Comparison of ENCODE assay signal across 12 mouse cellular contexts in genomic region chr17:4612136-4612535, GRCm38 (mm10).
A peak's percentile ranks its signal among the peaks of the same experiment; 100 is the strongest.
DNase-seq lines count a peak whose midpoint lies in the region; ATAC-seq and TF ChIP-seq lines count a peak whose summit lies in the region.
"Had no signal": no experiment of that assay in that cellular context is flagged by ENCODE, and none has a peak within 500 bp of the region (broad histone marks: within the 10 kb centered on the region; RNA-seq: fewer than 3 reads in every experiment).

No protein-coding gene starts in this region.

- no peak for TF ChIP-seq CTCF in liver, adult 2 months (IDR thresholded peaks at IDR 0.05; ENCODE audit: low read depth, low read length)

- DNase-seq in embryo, embryonic 10 days (ENCODE audit: low spot score): peak; percentile 23
- DNase-seq in embryo, embryonic 9.5 days (ENCODE audit: extremely low spot score): no peak
- peak; percentile 79 for DNase-seq in liver, adult 2 months (ENCODE audit: extremely low read depth, low read depth, low spot score)
- DNase-seq in liver: no peak
- peak; percentile 49 to 62 for DNase-seq in heart, adult 9 months (ENCODE audit: low spot score in 2 of 2)
- DNase-seq in lung, postnatal 36 days: peak; percentile 26
- DNase-seq in thymus, postnatal 36 days: no peak
- DNase-seq: liver, embryonic 13.5 days had no signal

- 53% methylated on average over 10 of the region's 10 CpGs for WGBS in liver, adult 2 months

- peaks cover 2% of the 10 kb centered on the region; the same call in 1 of the 2 replicates for H3K4me1 ChIP-seq in liver, adult 2 months (ENCODE audit: control insufficient read depth, insufficient read depth, low read length)
- H3K4me1 ChIP-seq: liver, embryonic 13.5 days had no signal

- no peaks in the 10 kb centered on the region for H3K79me2 ChIP-seq in liver, adult 2 months (ENCODE audit: control insufficient read depth, insufficient read depth, low read length)

- no peaks in the 10 kb centered on the region for H3K27me3 ChIP-seq in liver, adult 2 months (ENCODE audit: control insufficient read depth, insufficient read depth, low read length)
- H3K27me3 ChIP-seq: hindbrain, embryonic 15.5 days; kidney, embryonic 15.5 days; liver, embryonic 13.5 days had no signal

- ATAC-seq in granulocyte monocyte progenitor cell, adult 5-6 weeks (replicated peaks; ENCODE audit: poor library complexity, severe bottlenecking): no peak

- H3K27ac ChIP-seq in liver, adult 2 months (replicated peaks; ENCODE audit: insufficient read depth, low read depth, low read length): no peak overlapping the region
- H3K27ac ChIP-seq: hindbrain, embryonic 15.5 days; kidney, embryonic 15.5 days; liver, embryonic 13.5 days had no signal

- no peaks in the 10 kb centered on the region for H3K36me3 ChIP-seq in liver, adult 2 months (ENCODE audit: control insufficient read depth, insufficient read depth, low read length)
- H3K36me3 ChIP-seq: hindbrain, embryonic 15.5 days; kidney, embryonic 15.5 days; liver, embryonic 13.5 days had no signal

- H3K4me3 ChIP-seq in liver, adult 2 months (ENCODE audit: insufficient read depth, low read depth, low read length): no peak overlapping the region
- H3K4me3 ChIP-seq: hindbrain, embryonic 15.5 days; kidney, embryonic 15.5 days; liver, embryonic 13.5 days; megakaryocyte, embryonic 14.5 days had no signal

- no peak for TF ChIP-seq POLR2A in liver, adult 2 months (IDR thresholded peaks at IDR 0.05; ENCODE audit: extremely low read depth, insufficient read depth, low read length)

- H3K9ac ChIP-seq in liver, adult 2 months (ENCODE audit: low read depth, low read length): no peak overlapping the region
- H3K9ac ChIP-seq: hindbrain, embryonic 15.5 days; kidney, embryonic 15.5 days; liver, embryonic 13.5 days had no signal

Comparison
In these comparisons a context has a peak if more than half of its experiments do, and no peak if none do; other contexts are left out.
1. DNase-seq: peak in embryo, embryonic 10 days (single experiment), liver, adult 2 months (single experiment), heart, adult 9 months (2 of 2) and lung, postnatal 36 days (single experiment); none in embryo, embryonic 9.5 days (single experiment), liver (single experiment) and thymus, postnatal 36 days (0 of 2).